In the genomic region with DNA sequence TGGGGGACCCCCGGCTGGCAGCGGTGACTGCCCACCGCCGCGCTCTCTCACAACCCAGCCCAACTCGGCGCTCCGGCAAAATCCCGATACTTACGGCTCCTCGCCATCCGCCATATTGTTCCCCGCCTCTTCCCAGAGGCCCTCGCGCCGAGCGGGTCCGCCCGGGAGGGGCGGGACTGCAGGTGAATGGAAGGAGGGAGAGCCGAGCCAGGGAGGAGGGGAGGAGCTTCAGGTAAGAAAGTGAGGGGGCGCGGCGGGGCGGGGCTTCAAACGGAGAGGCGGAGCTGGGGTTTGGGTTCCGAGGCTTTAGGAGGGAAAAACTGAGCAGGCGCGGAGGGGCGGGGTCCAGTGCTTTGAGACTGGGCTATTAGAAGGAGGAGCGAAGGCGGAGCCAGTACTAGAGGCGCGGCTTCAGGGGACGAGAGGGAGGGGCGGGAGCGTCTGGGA, we compare ENCODE assay signal across 7 mouse cellular contexts. TPM values are rescaled to one million over a fixed set of nuclear protein-coding genes. Genes with fewer than 3 reads are reported as not detected.
A peak's percentile ranks its signal among the peaks of the same experiment; 100 is the strongest.
DNase-seq lines count a peak whose midpoint lies in the region; ATAC-seq lines count a peak whose summit lies in the region.

TSS of gene Uba3 (minus strand) at position 209 of the 447 bp plus-strand sequence.

- no peaks in the 10 kb centered on the region for H3K36me3 ChIP-seq in intestine, embryonic 15.5 days
- H3K36me3 ChIP-seq in midbrain, embryonic 10.5 days: peaks cover 9% of the 10 kb centered on the region

- H3K27ac ChIP-seq in intestine, embryonic 15.5 days: peak within 1 kb of the TSS; percentile 83
- peak within 1 kb of the TSS; percentile 98 for H3K27ac ChIP-seq in midbrain, embryonic 10.5 days (replicated peaks)

- no peaks in the 10 kb centered on the region for H3K9me3 ChIP-seq in intestine, embryonic 15.5 days
- no peaks in the 10 kb centered on the region for H3K9me3 ChIP-seq in midbrain, embryonic 10.5 days (replicated peaks)

- peaks cover 10% of the 10 kb centered on the region; the same call in 1 of the 2 replicates for H3K4me1 ChIP-seq in intestine, embryonic 15.5 days (replicated peaks)
- peaks cover 29% of the 10 kb centered on the region for H3K4me1 ChIP-seq in midbrain, embryonic 10.5 days

- peak; percentile 98 for ATAC-seq in intestine, embryonic 15.5 days

- intact Hi-C loops in gastrocnemius, postnatal 36 days (cut with DNase I): no loop called here
- intact Hi-C loops in left cerebral cortex, postnatal 25 days (cut with DNase I): loop anchor here (2.0 kb wide), 1 partner anchor 27 kb away; the partner anchor contains the start of gene Tmf1

- peak within 1 kb of the TSS; percentile 59 for H3K4me2 ChIP-seq in intestine, embryonic 15.5 days (replicated peaks)

- H3K9ac ChIP-seq in intestine, embryonic 15.5 days: peak within 1 kb of the TSS; percentile 93

- under 1% methylated on average over 38 of the region's 38 CpGs for WGBS in intestine, embryonic 15.5 days
- under 1% methylated on average over 38 of the region's 38 CpGs for WGBS in midbrain, embryonic 10.5 days

- DNase-seq in adrenal gland, adult 2 months: peak; percentile 100
- DNase-seq in embryo, embryonic 11.5 days (ENCODE audit: low read depth, low spot score): peak; percentile 99
- peak; percentile 99 for DNase-seq in gastrocnemius, postnatal 36 days
- DNase-seq in left cerebral cortex, postnatal 25 days (ENCODE audit: low spot score in 2 of 2): peak; percentile 96 to 99
- peak; percentile 100 for DNase-seq in midbrain, embryonic 10.5 days (ENCODE audit: low spot score)
- peak; percentile 99 for DNase-seq in right cerebral cortex, postnatal 4 days

- no peaks in the 10 kb centered on the region for H3K27me3 ChIP-seq in intestine, embryonic 15.5 days (replicated peaks)
- no peaks in the 10 kb centered on the region for H3K27me3 ChIP-seq in midbrain, embryonic 10.5 days (ENCODE audit: low read depth, poor library complexity, severe bottlenecking)

- peak within 1 kb of the TSS; percentile 88 for H3K4me3 ChIP-seq in intestine, embryonic 15.5 days (replicated peaks)
- peak within 1 kb of the TSS; percentile 92 for H3K4me3 ChIP-seq in midbrain, embryonic 10.5 days

RNA-seq across cellular contexts. Expression of gene Uba3, which starts in this region (rescaled TPM):
- 10 to 100 TPM; 60.0 to 66.6 TPM for total RNA-seq in adrenal gland, adult 2 months (2021)
- polyA plus RNA-seq in adrenal gland, adult 2 months (2012; rRNA removed): 3.4 and 3.7 TPM in 2 replicates
- 10 to 100 TPM; 31.7 to 32.2 TPM for total RNA-seq in gastrocnemius, postnatal 36 days (2021)
- polyA plus RNA-seq in intestine, embryonic 15.5 days (2015; fragmentation: Nextera tagmentation; extraction: Ambion mirVana): 57.7 and 64.3 TPM in 2 replicates
- 10 to 100 TPM; 68.6 to 75.2 TPM for total RNA-seq in left cerebral cortex, postnatal 25 days (2021)
- 85.0 and 85.6 TPM in 2 replicates for polyA plus RNA-seq in midbrain, embryonic 10.5 days (2016; fragmentation: Nextera tagmentation; extraction: Ambion mirVana)

Comparison
In these comparisons a context has a peak if more than half of its experiments do, and no peak if none do; other contexts are left out.
1. Peak in every context shown above with its lines: DNase-seq, ATAC-seq, H3K4me3 ChIP-seq and H3K27ac ChIP-seq.
2. RNA of gene Uba3 (polyA plus RNA-seq): 85.0 to 85.6 TPM in midbrain, embryonic 10.5 days and 57.7 to 64.3 TPM in intestine, embryonic 15.5 days; 3.4 to 3.7 TPM in adrenal gland, adult 2 months; every median in the first group is over 10 times any median in the second.